Comparison of ENCODE assay signal across 7 mouse cellular contexts in the genomic region with DNA sequence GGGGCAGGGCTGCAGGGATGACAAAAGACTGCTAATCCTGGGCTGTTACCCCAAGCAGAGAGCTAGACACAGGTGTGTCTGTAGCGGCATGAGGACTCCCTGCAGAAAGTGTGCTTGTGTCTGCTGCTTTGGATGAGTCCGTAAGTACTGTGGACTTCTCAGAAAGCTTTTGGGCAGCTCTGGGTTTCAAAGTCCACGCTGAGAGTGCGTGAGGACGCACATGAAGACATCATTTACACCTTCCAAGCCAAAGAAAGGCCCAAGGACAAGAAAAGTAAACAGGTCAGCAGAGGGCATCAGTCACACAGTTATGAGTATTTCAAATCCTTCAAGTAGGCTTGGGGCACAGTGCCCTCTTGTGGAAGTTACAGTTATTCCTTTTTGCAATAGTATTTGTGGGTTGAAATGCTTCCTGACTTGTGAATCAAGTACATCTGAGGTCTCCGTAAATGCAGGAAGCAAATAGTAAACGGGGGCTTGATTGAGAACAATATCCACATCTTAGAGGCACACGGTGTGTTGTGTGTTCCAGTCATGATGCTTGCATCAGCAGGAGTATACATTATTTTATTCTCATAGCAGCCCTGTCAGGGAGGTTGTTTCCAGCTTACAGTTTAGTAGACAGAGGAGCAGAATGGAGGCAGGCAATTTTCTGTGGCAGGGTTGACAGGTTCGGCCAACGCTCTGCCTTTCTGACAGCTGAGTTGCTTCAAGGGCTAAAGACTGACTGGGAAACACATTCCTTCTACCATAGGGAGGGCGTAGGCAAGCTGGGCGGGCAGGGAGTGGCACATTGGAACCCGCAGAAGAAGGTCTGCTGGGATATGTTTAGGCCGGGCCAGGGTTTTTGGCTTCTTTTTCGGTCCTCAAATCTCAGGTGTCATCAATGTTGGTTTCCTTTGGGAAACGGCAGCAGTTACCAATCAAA. TPM values are rescaled to one million over a fixed set of nuclear protein-coding genes. Genes with fewer than 3 reads are reported as not detected.
A peak's percentile ranks its signal among the peaks of the same experiment; 100 is the strongest.
DNase-seq lines count a peak whose midpoint lies in the region; ATAC-seq and TF ChIP-seq lines count a peak whose summit lies in the region.

No protein-coding gene starts in this region.

- TF ChIP-seq POLR2A in small intestine, adult 2 months (IDR thresholded peaks at IDR 0.05; ENCODE audit: low read depth, low read length), result no peak

- H3K4me3 ChIP-seq in intestine, embryonic 16.5 days (ENCODE audit: low read length), result no peak overlapping the region
- H3K4me3 ChIP-seq in midbrain, embryonic 13.5 days (replicated peaks), result no peak overlapping the region
- H3K4me3 ChIP-seq in small intestine, adult 2 months (ENCODE audit: low read depth, low read length), result no peak overlapping the region

- H3K9me3 ChIP-seq in intestine, embryonic 16.5 days (ENCODE audit: control insufficient read depth, low read length), result no peaks in the 10 kb centered on the region
- H3K9me3 ChIP-seq in midbrain, embryonic 13.5 days, result no peaks in the 10 kb centered on the region

- no peaks in the 10 kb centered on the region for H3K27me3 ChIP-seq in intestine, embryonic 16.5 days (replicated peaks; ENCODE audit: control insufficient read depth, insufficient read depth, low read length)
- H3K27me3 ChIP-seq in midbrain, embryonic 13.5 days, result no peaks in the 10 kb centered on the region
- H3K27me3 ChIP-seq in small intestine, adult 2 months (ENCODE audit: control insufficient read depth, insufficient read depth, low read length), result no peaks in the 10 kb centered on the region

- H3K36me3 ChIP-seq in intestine, embryonic 16.5 days (ENCODE audit: control insufficient read depth, insufficient read depth, low read length), result no peaks in the 10 kb centered on the region
- H3K36me3 ChIP-seq in midbrain, embryonic 13.5 days, result no peaks in the 10 kb centered on the region
- no peaks in the 10 kb centered on the region; the same call in 1 of the 2 replicates for H3K36me3 ChIP-seq in small intestine, adult 2 months (ENCODE audit: control insufficient read depth, insufficient read depth, low read length)

- peak; percentile 76 for ATAC-seq in intestine, embryonic 16.5 days
- peak; percentile 76 for ATAC-seq in midbrain, embryonic 13.5 days

- peaks cover 7% of the 10 kb centered on the region for H3K4me1 ChIP-seq in intestine, embryonic 16.5 days (ENCODE audit: control insufficient read depth, insufficient read depth, low read length)
- H3K4me1 ChIP-seq in midbrain, embryonic 13.5 days (replicated peaks), result peaks cover 11% of the 10 kb centered on the region
- H3K4me1 ChIP-seq in small intestine, adult 2 months (ENCODE audit: control insufficient read depth, insufficient read depth, insufficient read length, low read length), result peaks cover 3% of the 10 kb centered on the region; the same call in 1 of the 2 replicates

- 48% methylated on average over 16 of the region's 16 CpGs for WGBS in intestine, embryonic 16.5 days
- 49% methylated on average over 16 of the region's 16 CpGs for WGBS in midbrain, embryonic 13.5 days
- WGBS in small intestine, adult 2 months, result 43% methylated on average over 16 of the region's 16 CpGs

- no peak overlapping the region for H3K4me2 ChIP-seq in intestine, embryonic 16.5 days (ENCODE audit: low read depth, low read length)
- H3K4me2 ChIP-seq in midbrain, embryonic 13.5 days (replicated peaks), result no peak overlapping the region

- TF ChIP-seq CTCF in small intestine, adult 2 months (IDR thresholded peaks at IDR 0.05; ENCODE audit: extremely low read depth, insufficient read length, insufficient replicate concordance, low read depth, low read length), result peak; percentile 36; the same call in 1 of the 2 replicates

- intact Hi-C loops in left cerebral cortex, postnatal 4 days (cut with DNase I), result no loop called here

- peak; percentile 54 for DNase-seq in adrenal gland, adult 8-10 months
- peak; percentile 92 for DNase-seq in embryo, embryonic 11 days
- peak; percentile 57 for DNase-seq in gastrocnemius, postnatal 25 days
- DNase-seq in left cerebral cortex, postnatal 4 days, result peak; percentile 76

- H3K9ac ChIP-seq in intestine, embryonic 16.5 days (ENCODE audit: low read depth, low read length), result no peak overlapping the region
- H3K9ac ChIP-seq in midbrain, embryonic 13.5 days (replicated peaks), result no peak overlapping the region

- H3K27ac ChIP-seq in intestine, embryonic 16.5 days (ENCODE audit: low read length), result no peak overlapping the region; the same call in 1 of the 2 replicates
- H3K27ac ChIP-seq in midbrain, embryonic 13.5 days, result no peak overlapping the region
- no peak overlapping the region for H3K27ac ChIP-seq in small intestine, adult 2 months (ENCODE audit: insufficient read depth, low read depth, low read length)

RNA-seq across cellular contexts. Expression of a gene that starts 2.9 kb away (rescaled TPM):
- total RNA-seq in adrenal gland, adult 8-10 months (2022), result not detected
- total RNA-seq in gastrocnemius, postnatal 25 days (2021), result not detected
- polyA plus RNA-seq in intestine, embryonic 16.5 days (2015; fragmentation: Nextera tagmentation; extraction: Ambion mirVana), result not detected in 2 replicates
- total RNA-seq in left cerebral cortex, postnatal 4 days (2021), result not detected
- 0.21 TPM in 1 of 2 replicates, not detected in the other for polyA plus RNA-seq in midbrain, embryonic 13.5 days (2015; fragmentation: Nextera tagmentation; extraction: Ambion mirVana)
- polyA plus RNA-seq in small intestine, adult 2 months (2012; rRNA removed), result not detected in 2 replicates

RNA-seq across cellular contexts. Expression of a gene that starts 7.5 kb away (rescaled TPM):
- total RNA-seq in adrenal gland, adult 8-10 months (2022), result 10 to 100 TPM; 15.1 to 24.7 (median 19.8) TPM
- total RNA-seq in gastrocnemius, postnatal 25 days (2021), result 10 to 100 TPM; 15.1 to 16.4 TPM
- 35.3 and 35.8 TPM in 2 replicates for polyA plus RNA-seq in intestine, embryonic 16.5 days (2015; fragmentation: Nextera tagmentation; extraction: Ambion mirVana)
- 10 to 100 TPM; 16.3 to 19.9 TPM for total RNA-seq in left cerebral cortex, postnatal 4 days (2021)
- polyA plus RNA-seq in midbrain, embryonic 13.5 days (2015; fragmentation: Nextera tagmentation; extraction: Ambion mirVana), result 36.4 and 39.1 TPM in 2 replicates
- 10.6 and 23.5 TPM in 2 replicates for polyA plus RNA-seq in small intestine, adult 2 months (2012; rRNA removed)
